Mouse (Mus musculus): ENCODE results near the gene Tmem151a. TPM values are rescaled to one million over a fixed set of nuclear protein-coding genes. Genes with fewer than 3 reads are reported as not detected.

Tmem151a gene
- polyA plus RNA-seq, 1 experiment from 2014 or later = 8.3 TPM

DNA sequence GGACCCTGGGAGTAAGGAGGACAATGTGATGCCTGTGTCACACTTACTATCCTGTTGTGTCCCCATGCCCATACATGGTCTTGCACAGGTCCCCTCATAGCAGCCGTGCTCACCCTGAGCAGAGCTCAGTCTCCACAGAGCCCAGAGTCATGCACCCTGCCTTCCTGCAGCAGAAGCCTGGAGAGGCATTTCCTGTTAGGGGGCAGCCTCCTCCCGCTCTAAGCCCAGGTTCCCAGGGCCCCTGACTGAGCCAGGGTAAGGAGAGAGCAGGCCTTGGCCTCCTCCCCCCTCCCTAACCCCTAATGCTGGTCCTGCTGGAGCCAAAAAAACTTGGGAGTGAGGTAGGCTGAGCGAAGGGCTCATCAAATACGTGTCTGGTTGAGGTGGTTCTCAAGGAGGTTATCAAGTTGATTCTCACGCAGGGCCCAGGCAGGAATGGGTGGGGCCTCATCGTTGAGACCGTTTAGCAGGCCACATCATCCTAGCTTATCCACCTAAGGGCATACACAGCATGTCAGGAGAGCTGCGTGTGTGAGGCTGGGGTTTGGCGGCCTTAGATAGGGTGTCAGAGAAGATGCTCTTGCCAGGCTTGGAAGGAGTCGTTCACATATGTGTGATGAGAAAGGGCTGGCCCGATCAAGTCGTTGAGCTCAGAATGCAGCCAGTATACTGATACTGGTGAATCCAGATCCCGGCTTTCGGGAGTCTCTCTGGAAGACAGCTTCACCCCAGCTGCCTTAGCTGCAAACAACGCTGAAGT is 18.1 kb downstream of the Tmem151a start:
- DNase-seq = no peak
- H3K27ac ChIP-seq (replicated peaks; ENCODE audit: low read depth, low read length) = no peak overlapping the region

DNA sequence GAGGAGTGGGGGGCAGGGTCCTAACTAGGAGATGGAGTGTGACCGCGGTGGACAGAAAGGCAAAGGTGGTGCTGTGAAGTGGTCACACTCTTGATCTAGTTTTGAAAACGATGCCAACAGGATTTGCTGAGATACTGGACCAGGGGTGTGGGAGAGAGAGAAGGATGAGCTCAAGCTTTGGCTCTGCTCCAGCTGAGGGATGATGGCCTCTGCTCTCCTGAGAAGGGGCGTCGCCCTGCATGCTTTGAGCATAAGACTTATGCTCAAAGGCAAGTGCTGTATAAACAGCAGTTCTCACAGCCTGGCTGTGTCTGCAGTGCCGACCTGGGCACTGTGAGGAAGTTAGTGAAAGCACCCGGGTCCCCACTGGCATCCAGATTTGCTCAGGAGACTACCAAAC is 20.2 kb downstream of the Tmem151a start:
- H3K9ac ChIP-seq (replicated peaks; ENCODE audit: low read length) = no peak overlapping the region
- no peak overlapping the region for H3K27ac ChIP-seq (replicated peaks; ENCODE audit: low read depth, low read length)
- DNase-seq (no peak), ATAC-seq (ENCODE audit: low FRiP score, low TSS enrichment) (no peak)
- H3K36me3 ChIP-seq (ENCODE audit: control insufficient read depth, insufficient read depth, low read length) = no peaks in the 10 kb centered on the region
- no peak overlapping the region for H3K4me2 ChIP-seq (ENCODE audit: low read length)
- peaks cover 32% of the 10 kb centered on the region for H3K27me3 ChIP-seq (ENCODE audit: control insufficient read depth, insufficient read depth, low read length)
- peaks cover 16% of the 10 kb centered on the region for H3K4me1 ChIP-seq (ENCODE audit: control insufficient read depth, insufficient read depth, low read length)
- H3K4me3 ChIP-seq (replicated peaks; ENCODE audit: low read depth, low read length) = no peak overlapping the region
- H3K9me3 ChIP-seq (ENCODE audit: control insufficient read depth, low read length) = no peaks in the 10 kb centered on the region
- WGBS = 76% methylated on average over 7 of the region's 7 CpGs

More for the DNA sequence above, 18.1 kb downstream of the Tmem151a start:
- Histone ChIP-seq H3K9ac (replicated peaks; ENCODE audit: low read length) (peak overlapping the region; percentile 57; the same call in 1 of the 2 replicates), H3K4me3 (replicated peaks; ENCODE audit: low read depth, low read length) (peak overlapping the region; percentile 33), H3K4me1 (ENCODE audit: control insufficient read depth, insufficient read depth, low read length) (peaks cover 28% of the 10 kb centered on the region), H3K27me3 (ENCODE audit: control insufficient read depth, insufficient read depth, low read length) (peaks cover 33% of the 10 kb centered on the region), H3K9me3 (ENCODE audit: control insufficient read depth, low read length) (no peaks in the 10 kb centered on the region), H3K4me2 (ENCODE audit: low read length) (peak overlapping the region; percentile 72), H3K36me3 (ENCODE audit: control insufficient read depth, insufficient read depth, low read length) (no peaks in the 10 kb centered on the region)
- ATAC-seq (ENCODE audit: low FRiP score, low TSS enrichment) = no peak
- 13% methylated on average over 15 of the region's 15 CpGs for WGBS

DNA sequence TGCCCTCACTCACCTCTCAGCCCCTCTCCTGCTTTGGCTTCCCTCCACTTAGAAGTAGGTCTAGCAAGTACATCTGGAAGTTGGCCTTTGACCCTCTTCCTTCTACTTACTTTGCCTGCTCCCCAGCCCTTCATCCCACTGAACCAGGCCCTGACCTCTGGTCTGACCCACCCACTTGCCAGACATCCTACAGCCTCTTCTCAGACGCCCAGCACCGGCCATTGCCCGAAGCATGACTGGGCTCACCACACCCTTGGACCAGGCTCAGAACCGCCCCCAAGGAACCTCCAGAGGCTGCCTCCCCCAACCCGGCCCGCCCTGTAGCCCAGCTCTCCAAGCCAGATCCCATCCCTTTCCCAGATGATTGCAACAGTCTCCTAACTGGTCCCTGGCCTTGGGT is 22.9 kb downstream of the Tmem151a start:
- H3K4me2 ChIP-seq (ENCODE audit: low read length) = no peak overlapping the region
- no peaks in the 10 kb centered on the region for H3K36me3 ChIP-seq (ENCODE audit: control insufficient read depth, insufficient read depth, low read length)
- no peaks in the 10 kb centered on the region for H3K9me3 ChIP-seq (ENCODE audit: control insufficient read depth, low read length)
- peaks cover 10% of the 10 kb centered on the region; the same call in 1 of the 2 replicates for H3K4me1 ChIP-seq (ENCODE audit: control insufficient read depth, insufficient read depth, low read length)
- ATAC-seq (ENCODE audit: low FRiP score, low TSS enrichment) (no peak), DNase-seq (no peak)
- no peak overlapping the region for H3K9ac ChIP-seq (replicated peaks; ENCODE audit: low read length)
- H3K27me3 ChIP-seq (ENCODE audit: control insufficient read depth, insufficient read depth, low read length) = peaks cover 6% of the 10 kb centered on the region; the same call in 1 of the 2 replicates
- 87% methylated on average over 6 of the region's 6 CpGs for WGBS
- H3K4me3 ChIP-seq (replicated peaks; ENCODE audit: low read depth, low read length) = no peak overlapping the region
- H3K27ac ChIP-seq (replicated peaks; ENCODE audit: low read depth, low read length) = no peak overlapping the region

DNA sequence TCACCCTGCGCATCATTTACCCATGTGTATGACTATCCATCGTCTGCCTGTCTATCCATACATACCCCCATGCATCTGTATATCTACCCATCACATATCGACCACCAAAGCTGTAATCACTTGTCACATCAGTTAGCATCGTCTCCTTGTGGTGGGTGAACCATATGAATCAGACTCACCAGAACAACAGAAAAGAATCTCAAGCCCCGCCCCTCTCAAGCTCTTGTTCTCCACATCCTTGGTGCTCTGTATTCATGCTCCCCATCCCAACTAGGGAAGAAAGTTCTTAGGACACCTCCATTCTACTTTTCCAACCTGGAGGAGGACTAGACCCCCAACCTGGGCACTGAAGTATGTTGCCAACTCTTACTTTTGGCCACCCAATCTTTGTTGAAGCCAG is 23.3 kb downstream of the Tmem151a start:
- Histone ChIP-seq H3K4me1 (ENCODE audit: control insufficient read depth, insufficient read depth, low read length) (0 out of 2 replicates have a peak, but pooled peaks cover 8% of the 10 kb centered on the region), H3K9ac (replicated peaks; ENCODE audit: low read length) (no peak overlapping the region), H3K4me2 (ENCODE audit: low read length) (no peak overlapping the region), H3K27me3 (ENCODE audit: control insufficient read depth, insufficient read depth, low read length) (peaks cover 3% of the 10 kb centered on the region; the same call in 1 of the 2 replicates), H3K9me3 (ENCODE audit: control insufficient read depth, low read length) (no peaks in the 10 kb centered on the region), H3K27ac (replicated peaks; ENCODE audit: low read depth, low read length) (no peak overlapping the region), H3K36me3 (ENCODE audit: control insufficient read depth, insufficient read depth, low read length) (no peaks in the 10 kb centered on the region), H3K4me3 (replicated peaks; ENCODE audit: low read depth, low read length) (no peak overlapping the region)
- DNase-seq (no peak), ATAC-seq (ENCODE audit: low FRiP score, low TSS enrichment) (no peak)
- 83% methylated on average over 5 of the region's 5 CpGs for WGBS

DNA sequence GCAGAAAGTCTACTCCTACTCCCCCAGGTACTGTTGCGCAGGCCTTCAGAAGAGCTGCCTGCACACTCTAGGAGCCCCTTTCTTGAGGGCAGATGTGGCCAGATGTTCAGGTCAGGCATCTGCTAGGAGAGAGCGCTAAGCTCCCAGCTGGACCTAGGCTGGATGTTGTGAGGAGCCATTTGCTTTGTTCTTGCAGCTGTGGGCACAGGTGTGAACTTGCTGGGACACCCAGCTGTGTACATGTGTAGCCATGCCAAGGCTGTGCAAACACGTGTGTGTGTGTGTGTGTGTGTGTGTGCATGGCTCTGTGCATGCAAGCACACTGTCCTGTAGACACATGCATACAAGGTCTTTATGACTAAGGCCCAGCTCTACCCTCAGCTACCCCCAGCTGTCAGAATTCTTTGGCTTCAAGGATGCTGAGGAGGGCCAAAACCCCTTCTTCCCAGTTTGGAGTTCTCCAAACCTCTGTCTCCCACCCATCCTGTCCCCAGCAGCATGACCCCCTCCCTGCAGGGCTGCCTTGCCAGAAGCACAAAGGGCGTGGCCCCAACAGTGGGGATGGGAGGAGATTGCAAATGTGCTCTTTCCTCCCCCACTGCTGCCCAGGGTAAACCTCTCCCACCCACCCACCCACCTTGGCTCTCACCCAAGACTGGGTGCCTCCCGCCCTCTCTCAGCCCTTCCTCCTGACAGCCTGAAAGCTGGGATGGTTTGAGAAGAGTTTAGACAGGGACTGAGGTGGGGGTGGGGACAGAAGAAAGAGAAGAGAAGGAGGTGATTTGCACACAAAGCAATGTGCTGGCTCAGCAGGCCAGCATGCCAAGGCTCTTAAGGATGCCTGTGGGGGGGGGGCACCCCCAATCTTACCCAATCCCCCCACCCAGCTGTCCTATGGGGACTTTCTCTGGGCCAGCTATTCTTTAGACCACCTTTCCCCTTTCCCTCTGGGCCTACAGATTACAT is 24.7 kb downstream of the Tmem151a start:
- H3K4me1 ChIP-seq (ENCODE audit: control insufficient read depth, insufficient read depth, low read length) = 0 out of 2 replicates have a peak, but pooled peaks cover 8% of the 10 kb centered on the region
- H3K36me3 ChIP-seq (ENCODE audit: control insufficient read depth, insufficient read depth, low read length) = no peaks in the 10 kb centered on the region
- no peak for DNase-seq
- H3K4me3 ChIP-seq (replicated peaks; ENCODE audit: low read depth, low read length) = no peak overlapping the region
- H3K27me3 ChIP-seq (ENCODE audit: control insufficient read depth, insufficient read depth, low read length) = no peaks in the 10 kb centered on the region
- WGBS = 51% methylated on average over 5 of the region's 5 CpGs
- no peaks in the 10 kb centered on the region for H3K9me3 ChIP-seq (ENCODE audit: control insufficient read depth, low read length)
- ATAC-seq (ENCODE audit: low FRiP score, low TSS enrichment) = no peak
- H3K4me2 ChIP-seq (ENCODE audit: low read length) = no peak overlapping the region
- no peak overlapping the region for H3K27ac ChIP-seq (replicated peaks; ENCODE audit: low read depth, low read length)
- H3K9ac ChIP-seq (replicated peaks; ENCODE audit: low read length) = no peak overlapping the region

DNA sequence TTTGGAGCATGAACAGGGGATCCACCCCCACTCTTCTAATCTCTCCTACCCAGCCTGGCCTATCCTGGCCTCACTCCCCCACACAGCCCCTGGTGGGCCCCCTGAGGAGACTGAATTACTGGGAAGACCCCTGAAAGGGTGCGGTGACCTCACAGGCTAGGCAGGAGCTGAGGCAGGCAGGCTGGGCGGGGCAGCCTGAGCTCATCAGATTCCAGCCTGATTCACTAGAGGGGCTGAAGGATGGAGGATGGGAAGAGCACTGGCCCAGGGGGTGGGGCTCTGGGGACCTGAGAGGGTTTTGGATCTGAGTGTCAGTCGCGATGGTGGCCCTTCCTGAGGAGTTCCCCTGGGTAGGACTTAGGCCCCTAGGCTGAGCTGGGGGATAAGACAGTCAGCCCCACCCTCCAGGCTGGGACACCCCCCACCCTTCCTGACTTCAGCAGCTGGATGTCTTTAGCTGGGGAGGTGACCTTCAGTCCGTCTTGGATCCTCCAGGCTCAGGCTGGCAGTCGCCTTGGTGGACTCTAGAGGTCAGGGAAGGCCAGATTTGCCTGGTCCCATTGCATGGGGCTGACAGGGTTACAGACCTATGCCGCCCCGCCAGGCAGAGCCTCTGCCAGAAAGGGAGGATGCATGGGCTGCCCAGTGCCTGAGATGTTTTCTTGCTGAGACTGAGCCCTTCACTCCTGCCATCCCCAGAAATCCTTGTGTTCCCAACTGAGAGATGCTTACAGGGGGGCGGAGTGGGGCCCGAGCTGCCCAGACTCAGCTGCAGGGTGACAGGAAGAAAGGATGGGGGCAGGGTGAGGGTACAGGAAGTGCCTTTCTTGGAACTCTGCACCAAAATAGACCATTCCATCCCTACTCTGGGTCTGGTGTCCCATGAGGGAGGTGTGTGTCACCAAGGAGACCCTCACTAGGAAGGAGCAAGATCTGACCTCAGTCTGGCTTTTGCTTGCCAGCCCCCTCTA is 26.2 kb downstream of the Tmem151a start:
- no peak overlapping the region for H3K27ac ChIP-seq (replicated peaks; ENCODE audit: low read depth, low read length)
- H3K27me3 ChIP-seq (ENCODE audit: control insufficient read depth, insufficient read depth, low read length) = no peaks in the 10 kb centered on the region
- H3K4me2 ChIP-seq (ENCODE audit: low read length) = no peak overlapping the region
- no peaks in the 10 kb centered on the region for H3K9me3 ChIP-seq (ENCODE audit: control insufficient read depth, low read length)
- H3K9ac ChIP-seq (replicated peaks; ENCODE audit: low read length) = 0 out of 2 replicates have a peak overlapping the region, but pooled peaks have one; percentile 16
- H3K4me3 ChIP-seq (replicated peaks; ENCODE audit: low read depth, low read length) = no peak overlapping the region
- no peak for ATAC-seq (ENCODE audit: low FRiP score, low TSS enrichment)
- 0 out of 2 replicates have a peak, but pooled peaks cover 8% of the 10 kb centered on the region for H3K4me1 ChIP-seq (ENCODE audit: control insufficient read depth, insufficient read depth, low read length)
- 12% methylated on average over 10 of the region's 10 CpGs for WGBS
- no peaks in the 10 kb centered on the region for H3K36me3 ChIP-seq (ENCODE audit: control insufficient read depth, insufficient read depth, low read length)
- DNase-seq = no peak

DNA sequence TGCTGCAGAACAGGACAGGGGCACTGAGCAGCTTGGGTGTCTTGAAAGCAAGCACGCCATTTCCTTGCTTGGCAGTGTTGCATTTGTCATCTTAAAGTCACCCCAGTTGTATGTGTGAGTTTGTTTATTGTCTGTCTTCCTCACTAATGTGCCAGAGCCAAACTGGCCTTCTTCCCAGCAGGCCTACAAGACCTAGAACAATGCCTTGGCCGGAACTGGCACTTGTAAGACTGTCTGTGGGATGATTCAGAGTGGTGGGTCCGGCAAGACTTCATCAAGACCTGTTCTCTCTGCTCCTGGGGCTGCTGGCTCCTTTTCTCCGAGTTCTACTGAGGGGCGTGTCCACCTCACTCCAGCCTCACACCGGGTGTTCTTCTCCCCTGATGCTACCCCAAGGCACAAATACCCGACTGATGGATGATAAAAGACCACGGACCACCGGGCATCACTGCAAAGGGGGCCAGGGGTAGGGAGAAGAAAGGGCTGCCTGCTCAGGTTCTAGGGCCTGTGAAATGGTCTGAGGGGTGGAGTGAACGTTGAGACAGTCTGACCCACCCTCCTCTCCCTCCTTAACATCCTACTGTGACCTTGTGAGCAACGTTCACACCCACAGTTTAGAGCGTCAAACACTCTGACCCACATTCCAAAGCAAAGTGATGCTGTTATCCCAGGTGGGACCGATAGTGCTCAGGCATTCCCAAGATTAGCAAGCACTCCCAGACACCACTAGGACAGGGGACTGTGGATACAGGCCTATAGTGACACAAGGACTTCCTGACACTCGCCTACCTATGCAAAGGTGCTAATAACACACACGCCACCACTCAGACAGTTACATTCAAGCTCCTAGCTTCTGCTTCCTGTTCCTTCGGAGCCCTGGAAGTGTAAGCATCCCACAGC is 27.2 kb downstream of the Tmem151a start:
- ATAC-seq (ENCODE audit: low FRiP score, low TSS enrichment) (no peak), DNase-seq (no peak)
- Histone ChIP-seq H3K9me3 (ENCODE audit: control insufficient read depth, low read length) (no peaks in the 10 kb centered on the region), H3K4me1 (ENCODE audit: control insufficient read depth, insufficient read depth, low read length) (0 out of 2 replicates have a peak, but pooled peaks cover 8% of the 10 kb centered on the region), H3K4me2 (ENCODE audit: low read length) (no peak overlapping the region), H3K27me3 (ENCODE audit: control insufficient read depth, insufficient read depth, low read length) (peaks cover 2% of the 10 kb centered on the region; the same call in 1 of the 2 replicates), H3K27ac (replicated peaks; ENCODE audit: low read depth, low read length) (no peak overlapping the region), H3K4me3 (replicated peaks; ENCODE audit: low read depth, low read length) (no peak overlapping the region), H3K36me3 (ENCODE audit: control insufficient read depth, insufficient read depth, low read length) (no peaks in the 10 kb centered on the region), H3K9ac (replicated peaks; ENCODE audit: low read length) (no peak overlapping the region)
- 27% methylated on average over 16 of the region's 16 CpGs for WGBS

All from midbrain, embryonic 14.5 days (tissue).